10 mouse cellular contexts compared by ENCODE assay signal in the genomic region with DNA sequence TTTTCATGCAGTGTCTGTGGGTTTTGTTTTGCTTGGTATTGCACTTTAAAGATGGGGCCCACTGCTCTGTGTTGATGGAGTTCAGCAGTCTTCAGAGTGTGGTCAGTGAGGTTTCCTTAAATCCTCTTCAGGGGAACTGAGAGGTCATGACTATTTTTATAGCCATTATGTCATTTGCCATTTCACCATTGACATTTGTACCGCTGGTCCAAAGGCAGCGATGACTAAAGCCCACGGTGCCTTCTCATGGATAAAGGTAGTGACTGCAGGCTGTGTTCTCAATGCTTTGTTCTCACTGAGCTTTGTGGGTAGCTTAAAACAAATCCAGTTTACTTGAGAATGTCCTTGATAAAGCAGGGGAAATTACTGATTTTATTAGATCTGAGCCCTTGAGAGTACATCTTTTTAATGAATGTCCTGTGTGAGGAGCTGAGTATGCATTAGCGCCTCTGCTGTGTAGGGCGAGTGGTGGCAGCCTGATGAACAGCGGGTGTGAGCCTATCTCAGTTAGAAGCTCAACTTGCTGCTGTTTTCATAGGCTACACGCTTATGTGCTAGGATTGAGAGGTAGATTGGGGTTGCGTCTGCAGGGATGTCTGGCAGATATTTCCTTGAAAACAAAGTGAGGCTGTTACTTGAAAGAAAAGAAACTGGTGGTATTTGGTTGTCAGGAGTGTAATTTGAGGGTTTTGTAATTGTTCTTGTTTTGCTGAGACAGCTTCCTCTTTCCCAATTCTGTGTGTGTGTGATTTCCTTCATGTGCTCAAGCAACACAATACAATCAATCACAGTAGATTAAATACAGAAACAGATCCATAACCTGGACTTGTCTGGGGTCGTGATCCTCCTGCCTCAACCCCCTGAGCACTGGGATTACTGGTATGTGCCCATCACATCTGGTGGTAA. TPM values are rescaled to one million over a fixed set of nuclear protein-coding genes. Genes with fewer than 3 reads are reported as not detected.
A peak's percentile ranks its signal among the peaks of the same experiment; 100 is the strongest.
DNase-seq lines count a peak whose midpoint lies in the region.
"Had no signal": no experiment of that assay in that cellular context is flagged by ENCODE, and none has a peak within 500 bp of the region (broad histone marks: within the 10 kb centered on the region; RNA-seq: fewer than 3 reads in every experiment).

No protein-coding gene starts in this region.

- peak overlapping the region; percentile 11; the same call in 1 of the 2 replicates for H3K4me3 ChIP-seq in macrophage (ENCODE audit: inconsistent target)

- H3K27ac ChIP-seq in macrophage = peak overlapping the region; percentile 88

- H3K36me3 ChIP-seq in macrophage (ENCODE audit: inconsistent target) = no peaks in the 10 kb centered on the region
- H3K36me3 ChIP-seq: G1E had no signal

- H3K79me2 ChIP-seq in macrophage (ENCODE audit: inconsistent target) = no peaks in the 10 kb centered on the region

- peak; percentile 45 for DNase-seq in gastrocnemius, adult 18-20 months (ENCODE audit: low spot score)
- DNase-seq in gastrocnemius, postnatal 25 days = no peak
- DNase-seq in 3T3-L1 (ENCODE audit: low read depth, low spot score) = peak; percentile 31
- DNase-seq in brain, adult 2 months (ENCODE audit: low read depth, low spot score) = peak; percentile 78
- no peak for DNase-seq in right cerebral cortex, adult 18-20 months
- DNase-seq in right cerebral cortex, postnatal 4 days = no peak
- DNase-seq in right cerebral cortex, adult 2 months (ENCODE audit: low spot score in 2 of 2) = no peak
- DNase-seq: thymus, adult 2 months had no signal

- WGBS in macrophage (ENCODE audit: missing documents) = 8% methylated on average over 9 of the region's 9 CpGs

RNA-seq across cellular contexts. Expression of a gene that starts 15.4 kb away (rescaled TPM):
- total RNA-seq in gastrocnemius, adult 18-20 months (2021) = 10 to 100 TPM; 10.5 to 35.1 TPM
- 10 to 100 TPM; 18.7 to 20.5 TPM for total RNA-seq in gastrocnemius, postnatal 25 days (2021)
- total RNA-seq in macrophage (2018; cell fraction: chromatin; rRNA removed) = 10 to 100 TPM in 2 of 26 experiments, 1 to 10 TPM in 20, under 1 TPM in 4; 0.49 to 14.8 (median 3.0) TPM
- 1 to 10 TPM in 22 of 26 experiments, under 1 TPM in 4; 0.69 to 4.1 (median 2.3) TPM for total RNA-seq in macrophage (2018; cell fraction: cytosol; rRNA removed)
- 1 to 10 TPM in 25 of 26 experiments, under 1 TPM in 1; 0.96 to 9.7 (median 2.5) TPM for total RNA-seq in macrophage (2018; cell fraction: nucleus; rRNA removed)
- 0.59 to 2.5 TPM (median 2.1 TPM) in 3 replicates for polyA plus RNA-seq in macrophage (2018)

Comparison
In these comparisons a context has a peak if more than half of its experiments do, and no peak if none do; other contexts are left out.
1. DNase-seq: peak in gastrocnemius, adult 18-20 months (single experiment), 3T3-L1 (single experiment) and brain, adult 2 months (single experiment); none in gastrocnemius, postnatal 25 days (single experiment), right cerebral cortex, adult 18-20 months (single experiment), right cerebral cortex, postnatal 4 days (single experiment) and right cerebral cortex, adult 2 months (0 of 2).